Mouse (Mus musculus) cortical plate, adult 2 months (tissue): ENCODE measurements around the gene Hoxa11. TPM values are rescaled to one million over a fixed set of nuclear protein-coding genes. Genes with fewer than 3 reads are reported as not detected.

ENCODE experiments used
- H3K27ac ChIP-seq: fragments of 200-500 bp; 2 replicates; pipeline ENCODE4 v1.5.1; 2012; ENCODE audit warnings: low read length, control low read depth, inconsistent platforms; ENCODE audit not compliant: insufficient read depth
- H3K4me1 ChIP-seq: fragments of 200-500 bp; 2 replicates; pipeline ENCODE4 v1.6.1; 2011; ENCODE audit warnings: low read length; ENCODE audit not compliant: control insufficient read depth, insufficient read depth
- H3K4me3 ChIP-seq: fragments of 200-500 bp; 2 replicates; pipeline ENCODE4 v1.5.1; 2011; ENCODE audit warnings: mild to moderate bottlenecking, low read length, control low read depth; ENCODE audit not compliant: insufficient read depth
- CTCF ChIP-seq: fragments of 200-500 bp; IDR thresholded peaks from 2 replicates; pipeline ENCODE4 v1.5.1; 2011; ENCODE audit warnings: mild to moderate bottlenecking, control low read depth, low read length; ENCODE audit not compliant: insufficient read depth; ENCODE audit errors: extremely low read depth
- POLR2A ChIP-seq: fragments of 200-500 bp; IDR thresholded peaks from 2 replicates; pipeline ENCODE4 v1.6.1; 2011; ENCODE audit warnings: mild to moderate bottlenecking, low read length, control low read depth; ENCODE audit not compliant: insufficient read depth; ENCODE audit errors: extremely low read depth
- polyA plus RNA-seq: library from polyadenylated mRNA; depleted of rRNA; stranded (reverse); fragments of >200 nt; gene quantifications from 2 replicates; pipeline ENCODE4 v1.2.3, GENCODE M21; 2012

The Hoxa11 gene
- polyA plus RNA-seq, 1 experiment, result not detected

DNA sequence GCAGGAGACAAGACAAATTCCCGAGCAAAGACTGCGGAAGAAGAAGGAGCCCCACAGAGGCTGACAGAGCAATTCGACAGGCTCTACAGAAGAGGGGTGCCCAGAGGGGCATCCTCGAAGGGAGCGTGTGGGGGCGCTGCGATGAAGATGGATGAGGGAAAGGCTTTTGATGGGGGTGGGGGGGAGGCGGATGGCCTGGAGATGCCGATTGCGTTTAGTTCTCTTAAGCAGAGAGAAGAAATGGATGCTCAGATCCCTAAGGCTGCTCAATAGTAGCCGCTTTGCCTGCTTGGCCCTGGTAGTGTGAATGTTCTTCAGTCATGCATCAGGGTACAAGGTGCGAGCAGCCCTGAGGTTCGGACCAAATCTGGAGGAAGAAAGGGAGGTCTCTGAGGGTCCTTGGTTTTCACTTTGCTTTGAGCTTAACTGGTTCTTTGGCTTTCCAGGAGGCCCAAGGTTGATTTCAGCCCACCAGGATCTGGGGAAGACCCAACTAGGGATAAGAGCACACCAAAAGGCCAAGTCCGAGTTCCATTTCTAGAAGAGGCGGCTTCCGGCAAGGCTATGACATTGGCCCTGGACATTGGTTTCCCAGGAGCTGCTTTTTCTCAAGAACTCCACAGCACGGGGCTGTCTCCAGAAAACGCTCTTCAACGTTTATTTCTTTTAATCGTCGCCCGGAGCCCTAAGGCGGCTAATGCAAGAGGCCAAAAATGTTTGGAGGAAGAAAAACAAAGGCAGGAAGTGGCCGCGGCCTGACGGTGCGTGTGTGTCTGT is 3.2 kb upstream of the Hoxa11 start:
- no peak for TF ChIP-seq CTCF
- H3K27ac ChIP-seq, result no peak overlapping the region
- no peaks in the 10 kb centered on the region for H3K4me1 ChIP-seq
- no peak overlapping the region for H3K4me3 ChIP-seq

DNA sequence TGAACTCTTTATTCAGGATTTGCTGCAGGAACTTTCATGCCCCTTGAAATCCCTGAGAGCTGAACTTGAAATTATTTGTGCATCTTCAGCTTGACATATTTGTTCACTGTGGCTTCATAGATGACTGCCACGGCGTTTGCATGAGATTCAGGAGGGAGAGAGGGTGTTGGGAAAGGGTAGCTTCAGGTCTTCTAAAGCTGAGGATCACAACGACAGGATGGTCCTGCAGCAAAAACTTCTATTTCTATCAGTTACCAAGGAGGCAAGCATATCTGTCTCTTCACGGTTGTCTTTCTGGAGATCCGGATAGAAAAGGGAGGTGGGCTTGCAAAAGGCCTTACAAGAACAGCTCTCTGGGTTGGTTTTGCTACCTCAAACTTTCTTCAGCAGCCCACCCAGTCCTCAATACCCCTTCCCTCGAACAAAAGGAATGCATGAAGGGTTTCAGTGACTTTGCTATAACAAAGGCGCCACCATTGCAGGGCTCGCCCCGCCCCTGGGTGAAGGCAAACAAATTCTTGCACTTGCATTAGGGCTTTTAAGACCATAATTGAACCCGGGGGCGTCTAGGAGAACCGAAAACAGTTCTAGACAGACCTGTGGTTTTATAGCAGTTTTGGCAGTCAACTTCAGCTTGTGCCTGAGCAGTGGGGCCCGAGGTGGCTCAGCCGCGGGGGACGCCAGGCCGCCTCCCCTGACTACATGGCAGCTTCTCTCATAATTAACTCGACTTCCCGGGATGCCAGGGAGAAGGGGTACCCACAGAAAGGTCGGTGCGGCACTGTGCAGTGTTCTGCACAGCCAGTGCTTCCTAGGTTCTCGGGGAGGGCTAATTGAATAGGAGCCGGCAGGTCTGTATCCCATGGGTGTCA is 2.4 kb upstream of the Hoxa11 start:
- Histone ChIP-seq H3K4me1 (no peaks in the 10 kb centered on the region), H3K27ac (no peak overlapping the region), H3K4me3 (no peak overlapping the region)
- TF ChIP-seq POLR2A (no peak), CTCF (no peak)

DNA sequence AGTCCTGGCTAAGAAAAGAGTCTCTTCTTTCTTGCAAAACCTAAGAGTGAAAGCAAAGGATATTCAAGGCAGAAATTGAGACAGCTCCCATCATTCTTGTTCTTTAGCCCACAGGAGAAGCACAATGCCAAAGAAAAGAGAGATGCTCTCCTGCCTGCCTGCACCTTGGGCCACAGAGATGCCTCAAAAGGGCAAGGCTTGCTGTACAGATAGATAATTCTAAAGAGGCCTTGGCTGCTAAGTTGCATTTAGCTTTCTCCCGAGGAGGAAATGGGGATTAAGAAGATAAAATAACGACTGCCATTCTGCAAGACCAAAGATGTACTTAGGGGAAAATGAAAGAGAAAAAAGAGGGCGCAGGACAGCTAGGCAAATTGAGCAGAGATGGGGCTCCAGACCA is 1.3 kb upstream of the Hoxa11 start:
- Histone ChIP-seq H3K4me1 (no peaks in the 10 kb centered on the region), H3K27ac (no peak overlapping the region), H3K4me3 (no peak overlapping the region)
- TF ChIP-seq CTCF (no peak), POLR2A (no peak)

DNA sequence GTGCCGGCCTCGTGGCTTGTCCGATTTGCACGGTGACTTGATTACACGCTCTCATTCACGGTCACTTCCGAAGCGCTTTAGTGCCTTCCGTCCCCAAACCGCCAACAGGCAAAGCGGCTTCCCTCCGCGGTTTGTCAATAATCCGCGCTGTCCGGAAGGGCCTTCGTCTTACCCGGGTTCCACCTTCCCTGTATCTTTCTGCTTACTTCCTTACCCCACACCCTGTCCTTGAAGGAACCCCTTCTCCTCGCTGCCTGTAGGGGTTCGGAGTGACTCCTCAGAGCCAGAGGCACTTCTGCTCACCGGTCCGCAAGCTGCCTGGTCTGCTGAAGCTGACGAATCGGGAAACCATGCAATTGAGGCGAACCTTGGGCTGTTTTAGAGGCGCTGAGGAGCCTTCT is 793 bp upstream of the Hoxa11 start:
- TF ChIP-seq CTCF, result no peak
- no peak for TF ChIP-seq POLR2A
- no peak overlapping the region for H3K4me3 ChIP-seq
- H3K27ac ChIP-seq, result no peak overlapping the region
- H3K4me1 ChIP-seq, result no peaks in the 10 kb centered on the region

DNA sequence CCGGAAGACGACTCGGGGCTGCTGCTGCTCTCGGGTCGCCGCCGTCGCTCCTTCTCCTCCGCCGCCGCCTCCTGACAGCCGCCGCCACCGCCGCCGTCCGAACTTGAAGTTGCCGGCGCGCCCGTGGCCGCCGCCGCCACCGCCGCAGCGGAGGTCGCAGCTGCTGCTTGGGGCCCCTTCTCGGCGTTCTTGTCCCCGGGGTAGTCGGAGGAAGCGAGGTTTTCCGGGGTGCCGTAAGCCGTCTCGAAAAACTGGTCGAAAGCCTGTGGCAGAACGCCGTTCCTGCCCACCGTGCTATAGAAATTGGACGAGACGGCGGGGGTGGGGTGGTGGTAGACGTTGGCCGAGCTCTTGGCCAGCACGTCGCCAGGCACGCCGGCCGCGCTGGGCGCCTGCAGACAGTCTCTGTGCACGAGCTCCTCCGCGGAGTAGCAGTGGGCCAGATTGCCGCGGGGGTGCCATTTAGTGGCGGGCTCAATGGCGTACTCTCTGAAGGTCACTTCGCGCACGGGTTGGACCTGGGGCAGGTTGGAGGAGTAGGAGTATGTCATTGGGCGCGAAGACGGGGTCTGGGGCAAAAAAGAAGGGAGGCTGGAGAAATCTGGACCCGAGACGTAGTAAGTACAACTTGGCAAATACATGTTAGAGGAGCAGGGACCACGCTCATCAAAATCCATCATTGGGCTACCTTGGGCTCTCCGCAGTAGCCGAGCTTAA is 412 bp downstream of the Hoxa11 start:
- Histone ChIP-seq H3K4me3 (no peak overlapping the region), H3K27ac (no peak overlapping the region), H3K4me1 (no peaks in the 10 kb centered on the region)
- TF ChIP-seq CTCF, result no peak
- no peak for TF ChIP-seq POLR2A

DNA sequence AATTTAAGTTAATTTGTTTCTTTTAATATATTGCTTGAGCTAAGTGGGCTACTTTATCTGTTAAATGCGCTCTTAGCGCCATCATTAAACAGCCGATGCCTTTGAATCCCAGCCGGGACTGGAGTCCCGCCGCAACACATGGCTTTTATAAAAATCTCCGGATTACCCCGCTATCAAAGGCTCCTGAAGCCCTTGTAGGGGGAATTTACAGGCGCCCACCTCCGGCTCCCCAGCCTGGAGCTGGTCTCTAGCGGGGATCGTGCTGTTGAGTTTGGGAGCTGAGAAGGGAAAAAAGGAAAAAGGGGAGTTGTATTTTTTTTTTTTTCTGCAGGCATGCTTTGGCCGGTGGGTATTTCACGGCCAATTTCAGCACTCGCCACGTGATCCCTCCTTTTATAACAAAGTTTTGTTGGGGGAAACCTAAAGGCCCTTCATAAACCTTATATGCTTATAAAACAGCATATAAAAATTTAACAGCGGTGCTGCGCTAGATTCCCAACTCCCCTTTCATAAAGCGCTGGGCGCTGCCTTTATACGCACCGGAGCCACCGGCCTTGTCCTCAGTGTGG is 1.1 kb downstream of the Hoxa11 start:
- TF ChIP-seq CTCF (no peak), POLR2A (no peak)
- Histone ChIP-seq H3K27ac (no peak overlapping the region), H3K4me1 (no peaks in the 10 kb centered on the region), H3K4me3 (no peak overlapping the region)

DNA sequence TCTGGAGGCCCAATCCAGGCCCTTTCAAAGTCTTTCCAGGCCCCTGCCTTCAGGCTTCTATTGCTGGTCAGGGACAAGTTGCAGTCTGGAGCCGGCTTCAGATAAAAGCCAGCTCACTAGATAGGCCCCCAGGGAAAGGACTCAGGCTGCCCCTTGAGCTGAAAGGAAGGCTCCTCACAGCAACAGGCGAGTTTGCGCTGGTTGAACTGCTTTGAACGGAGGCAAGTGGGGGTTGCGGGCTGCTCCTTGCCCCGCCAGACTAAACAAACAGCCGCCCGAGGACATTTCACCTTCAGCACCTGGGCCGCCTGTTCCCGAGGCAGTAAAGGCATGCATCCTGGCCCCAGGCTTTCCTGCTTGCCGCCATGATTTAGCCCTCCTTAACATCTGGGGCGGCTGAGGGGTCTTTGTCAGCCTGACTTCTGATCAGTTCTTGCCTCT is 1.9 kb downstream of the Hoxa11 start:
- TF ChIP-seq POLR2A, result no peak
- no peak for TF ChIP-seq CTCF
- Histone ChIP-seq H3K4me3 (no peak overlapping the region), H3K4me1 (no peaks in the 10 kb centered on the region), H3K27ac (no peak overlapping the region)

DNA sequence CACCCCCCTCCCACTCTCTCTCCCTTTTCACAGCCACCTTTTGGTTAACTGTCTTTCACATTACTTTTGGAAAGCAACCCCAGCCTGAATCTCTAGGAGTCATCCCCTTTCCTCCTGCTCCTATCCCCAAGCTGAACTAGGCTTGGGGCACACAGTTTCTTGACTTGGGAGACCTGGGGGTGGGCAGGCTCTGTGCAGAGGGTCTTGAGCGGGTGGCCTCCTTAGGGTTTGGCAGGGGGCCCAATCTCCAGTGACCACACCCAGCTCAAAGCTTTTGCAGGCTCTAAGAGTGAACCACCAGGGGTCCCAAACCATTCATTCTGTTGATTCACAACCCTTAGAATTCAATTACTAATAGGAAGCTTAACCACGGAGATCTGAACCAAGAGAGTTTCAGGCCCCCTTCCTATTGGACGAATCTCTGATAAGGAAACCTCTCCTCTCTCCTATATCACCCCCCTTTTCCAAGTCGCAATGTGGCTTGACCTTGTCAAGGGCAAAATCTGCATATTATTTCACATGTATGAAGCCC is 2.7 kb downstream of the Hoxa11 start:
- no peak for TF ChIP-seq CTCF
- no peak for TF ChIP-seq POLR2A
- H3K4me3 ChIP-seq, result no peak overlapping the region
- H3K27ac ChIP-seq, result no peak overlapping the region
- no peaks in the 10 kb centered on the region for H3K4me1 ChIP-seq
